Mouse (Mus musculus): Measurements from ENCODE around the gene Efl1. TPM values are rescaled to one million over a fixed set of nuclear protein-coding genes. Genes with fewer than 3 reads are reported as not detected.

Gene Efl1
- polyA plus RNA-seq, 1 experiment from 2014 or later, result 20.1 TPM

DNA sequence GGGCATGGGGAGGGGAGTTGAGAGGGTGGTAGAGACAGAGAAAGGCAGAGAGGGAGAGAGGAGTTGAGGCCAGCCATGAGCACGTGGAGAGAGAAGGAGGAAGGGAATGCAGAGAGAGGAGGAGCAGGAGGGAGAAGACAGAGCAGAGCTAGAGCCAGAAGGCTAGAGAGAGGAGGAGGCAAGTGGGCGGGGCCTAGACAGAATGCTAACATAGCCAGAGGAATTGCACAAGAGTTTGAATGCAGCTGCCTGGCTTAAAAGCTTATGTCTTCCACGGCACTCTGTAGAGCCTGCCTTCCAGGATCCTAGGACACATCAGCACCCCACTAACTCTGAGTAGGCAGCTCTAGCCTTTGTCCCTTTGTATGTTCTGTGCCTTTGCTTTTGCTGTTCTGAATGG lies 40.3 kb downstream of the Efl1 start:
- Histone ChIP-seq H3K4me2 (no peak overlapping the region), H3K4me3 (replicated peaks) (no peak overlapping the region), H3K9ac (no peak overlapping the region), H3K4me1 (no peaks in the 10 kb centered on the region), H3K27me3 (no peaks in the 10 kb centered on the region), H3K36me3 (peaks cover 50% of the 10 kb centered on the region), H3K27ac (no peak overlapping the region), H3K9me3 (replicated peaks) (no peaks in the 10 kb centered on the region)
- WGBS, result 50% methylated on average over 3 of the region's 3 CpGs
- ATAC-seq (replicated peaks; ENCODE audit: low FRiP score), result peak; percentile 49; the same call in 1 of the 2 replicates

- no peaks in the 10 kb centered on the region for H3K27me3 ChIP-seq
- no peak overlapping the region for H3K4me3 ChIP-seq (replicated peaks)
- peaks cover 50% of the 10 kb centered on the region for H3K36me3 ChIP-seq
- no peak overlapping the region for H3K4me2 ChIP-seq
- 79% methylated on average over 6 of the region's 6 CpGs for WGBS
- ATAC-seq (replicated peaks; ENCODE audit: low FRiP score), result no peak
- H3K4me1 ChIP-seq, result no peaks in the 10 kb centered on the region
- no peaks in the 10 kb centered on the region for H3K9me3 ChIP-seq (replicated peaks)
- no peak overlapping the region for H3K9ac ChIP-seq
- no peak overlapping the region for H3K27ac ChIP-seq
These were observed 42.8 kb downstream of the Efl1 start for GRCm38 (mm10) chr7:82691021-82691738.

DNA sequence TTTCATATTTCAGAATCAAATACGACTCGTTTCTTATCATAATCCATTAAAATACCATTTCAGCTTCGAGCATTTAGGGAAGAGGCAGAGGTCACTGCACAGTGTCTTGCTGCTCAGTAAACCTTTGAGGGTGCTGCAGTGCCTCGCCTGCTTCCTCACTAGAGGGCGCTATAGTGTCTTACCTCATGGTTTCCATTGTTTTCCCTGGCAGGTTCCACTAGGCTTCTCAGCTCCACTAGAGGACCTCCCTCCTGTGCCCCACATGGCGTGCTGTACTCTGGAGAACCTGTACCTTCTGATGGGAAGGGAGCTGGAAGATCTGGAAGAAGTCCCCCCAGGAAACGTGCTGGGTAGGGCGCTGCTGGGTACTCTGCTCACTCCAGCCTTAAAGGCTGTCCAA lies 49.3 kb downstream of the Efl1 start:
- Histone ChIP-seq H3K27ac (no peak overlapping the region), H3K4me3 (replicated peaks) (no peak overlapping the region), H3K36me3 (peaks cover 61% of the 10 kb centered on the region), H3K9me3 (replicated peaks) (no peaks in the 10 kb centered on the region), H3K4me2 (no peak overlapping the region), H3K9ac (no peak overlapping the region), H3K27me3 (no peaks in the 10 kb centered on the region), H3K4me1 (no peaks in the 10 kb centered on the region)
- WGBS, result 83% methylated on average over 8 of the region's 8 CpGs
- ATAC-seq (replicated peaks; ENCODE audit: low FRiP score), result no peak

DNA sequence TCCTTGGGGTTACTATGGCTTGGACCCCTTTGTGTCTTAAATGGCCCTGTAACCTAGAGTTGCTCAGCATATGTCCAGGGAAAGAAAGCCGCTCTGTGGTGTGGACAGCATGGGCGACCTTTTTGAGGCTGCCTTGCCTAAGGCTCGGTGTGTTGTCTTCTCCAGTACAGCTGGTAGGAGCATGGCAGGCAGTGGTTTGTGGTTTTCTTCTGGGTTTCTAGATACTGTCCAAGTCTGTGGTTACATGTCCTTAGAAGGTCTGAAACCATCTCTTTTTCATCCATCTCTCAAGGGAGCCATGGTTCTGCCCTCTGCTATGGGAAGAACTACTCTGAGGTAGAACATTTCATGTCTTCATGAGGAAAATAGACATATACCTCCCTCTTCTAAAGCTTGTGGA lies 50.6 kb downstream of the Efl1 start:
- 97% methylated on average over 3 of the region's 3 CpGs for WGBS
- no peak overlapping the region for H3K9ac ChIP-seq
- H3K27me3 ChIP-seq, result no peaks in the 10 kb centered on the region
- H3K27ac ChIP-seq, result no peak overlapping the region
- H3K9me3 ChIP-seq (replicated peaks), result no peaks in the 10 kb centered on the region
- H3K36me3 ChIP-seq, result peaks cover 48% of the 10 kb centered on the region
- ATAC-seq (replicated peaks; ENCODE audit: low FRiP score), result no peak
- no peaks in the 10 kb centered on the region for H3K4me1 ChIP-seq
- H3K4me2 ChIP-seq, result no peak overlapping the region
- H3K4me3 ChIP-seq (replicated peaks), result no peak overlapping the region

DNA sequence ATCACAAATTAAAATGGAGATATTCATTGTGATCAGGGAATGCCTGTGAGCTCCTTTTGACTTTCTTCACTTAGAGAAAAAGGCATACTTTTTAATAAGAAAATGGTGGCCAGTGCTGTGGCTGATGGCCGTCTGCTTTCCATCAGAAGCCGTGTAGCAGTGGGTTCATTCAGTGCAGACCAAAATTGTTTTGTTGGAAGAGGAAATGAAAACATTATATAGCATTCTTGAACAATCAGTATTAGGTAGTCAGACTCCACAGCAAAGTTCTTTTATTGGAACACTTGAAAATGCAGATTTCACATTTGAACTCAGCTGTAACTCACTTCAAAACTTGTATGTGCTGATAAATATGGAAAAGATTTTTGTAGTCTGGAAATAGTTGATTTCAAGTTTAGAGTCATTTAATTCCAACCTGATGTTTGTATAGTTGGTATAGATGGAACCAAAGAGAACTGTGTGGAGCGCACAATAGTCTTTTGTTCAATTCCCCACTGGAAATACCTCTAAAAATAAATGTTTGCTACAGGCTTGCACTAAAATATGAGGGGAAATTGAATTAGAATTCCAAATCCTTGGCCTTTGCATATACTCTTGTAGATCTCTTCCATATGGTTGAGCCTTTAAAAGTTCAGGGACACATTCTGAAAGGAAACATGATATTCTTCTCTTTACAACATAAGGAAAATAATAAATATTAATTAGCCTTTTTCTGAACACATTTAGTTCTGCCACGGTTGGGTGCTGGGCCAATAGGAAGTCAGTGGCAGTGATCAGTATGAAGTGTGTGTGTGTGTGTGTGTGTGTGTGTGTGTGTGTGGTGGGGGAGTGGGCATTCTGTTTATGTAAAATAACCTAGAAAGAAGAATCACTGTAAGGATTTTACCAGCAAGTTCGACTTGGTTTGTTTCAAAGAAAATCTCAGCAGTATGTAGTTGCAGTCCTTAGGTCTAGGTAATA lies 54.2 kb downstream of the Efl1 start:
- no peak overlapping the region for H3K4me3 ChIP-seq (replicated peaks)
- no peaks in the 10 kb centered on the region for H3K9me3 ChIP-seq (replicated peaks)
- no peak overlapping the region for H3K9ac ChIP-seq
- H3K27me3 ChIP-seq, result no peaks in the 10 kb centered on the region
- H3K36me3 ChIP-seq, result peaks cover 39% of the 10 kb centered on the region
- no peak overlapping the region for H3K4me2 ChIP-seq
- ATAC-seq (replicated peaks; ENCODE audit: low FRiP score), result no peak
- H3K27ac ChIP-seq, result no peak overlapping the region
- WGBS, result 80% methylated on average over 5 of the region's 5 CpGs
- H3K4me1 ChIP-seq, result no peaks in the 10 kb centered on the region

- Histone ChIP-seq H3K4me2 (no peak overlapping the region), H3K27me3 (no peaks in the 10 kb centered on the region), H3K4me1 (no peaks in the 10 kb centered on the region), H3K4me3 (replicated peaks) (no peak overlapping the region), H3K9me3 (replicated peaks) (no peaks in the 10 kb centered on the region), H3K27ac (no peak overlapping the region), H3K36me3 (peaks cover 13% of the 10 kb centered on the region; the same call in 1 of the 2 replicates), H3K9ac (no peak overlapping the region)
- 93% methylated on average over 4 of the region's 4 CpGs for WGBS
- ATAC-seq (replicated peaks; ENCODE audit: low FRiP score), result no peak
These were observed 60.8 kb downstream of the Efl1 start for GRCm38 (mm10) chr7:82709172-82709571.

GRCm38 (mm10) chr7:82715210-82715911 lies 66.9 kb downstream of the Efl1 start:
- Histone ChIP-seq H3K27me3 (no peaks in the 10 kb centered on the region), H3K9me3 (replicated peaks) (no peaks in the 10 kb centered on the region), H3K4me1 (peaks cover 29% of the 10 kb centered on the region), H3K4me2 (0 out of 2 replicates have a peak overlapping the region, but pooled peaks have one; percentile 7), H3K4me3 (replicated peaks) (no peak overlapping the region), H3K27ac (peak overlapping the region; percentile 71), H3K9ac (no peak overlapping the region), H3K36me3 (no peaks in the 10 kb centered on the region)
- WGBS, result 32% methylated on average over 7 of the region's 7 CpGs
- ATAC-seq (replicated peaks; ENCODE audit: low FRiP score), result peak; percentile 55

DNA sequence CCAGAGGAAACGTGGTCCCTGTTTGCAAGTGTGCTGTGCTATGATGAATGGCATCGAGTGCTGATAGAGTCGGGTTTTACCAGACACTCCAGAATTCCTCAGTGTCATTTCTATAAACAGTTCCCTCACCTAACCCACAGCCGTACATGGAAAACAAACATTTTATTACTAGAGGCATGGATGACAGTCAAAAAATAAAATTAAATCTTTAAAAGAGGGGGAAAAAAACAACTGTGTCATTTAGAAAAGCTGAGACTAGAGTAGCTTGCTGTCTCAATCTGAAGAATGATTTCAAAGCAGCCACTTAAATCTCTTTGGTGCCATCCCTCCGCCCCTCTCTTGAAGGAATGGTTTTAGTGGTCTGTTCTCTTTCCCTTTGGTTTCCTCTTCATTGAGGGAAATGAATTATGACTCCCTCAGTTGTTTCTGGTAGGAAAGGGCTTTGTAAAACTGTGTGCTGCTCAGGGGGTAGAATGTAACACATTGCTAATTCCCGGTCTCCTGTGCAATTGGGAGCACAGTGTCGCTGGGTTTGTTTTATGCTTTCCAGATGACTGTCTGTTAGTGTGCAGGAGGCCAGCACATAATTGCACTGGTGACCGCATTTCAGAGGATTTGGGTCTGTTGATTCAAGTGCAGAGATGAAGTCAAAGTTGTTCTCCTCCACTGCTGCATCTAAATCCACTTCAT lies 67.6 kb downstream of the Efl1 start:
- Histone ChIP-seq H3K4me1 (peaks cover 36% of the 10 kb centered on the region), H3K36me3 (no peaks in the 10 kb centered on the region), H3K27ac (peak overlapping the region; percentile 71), H3K4me2 (0 out of 2 replicates have a peak overlapping the region, but pooled peaks have one; percentile 7), H3K27me3 (no peaks in the 10 kb centered on the region), H3K4me3 (replicated peaks) (no peak overlapping the region), H3K9me3 (replicated peaks) (no peaks in the 10 kb centered on the region), H3K9ac (no peak overlapping the region)
- 0 out of 2 replicates have a peak, but pooled peaks have one; percentile 33 for ATAC-seq (replicated peaks; ENCODE audit: low FRiP score)
- 28% methylated on average over 8 of the region's 8 CpGs for WGBS

DNA sequence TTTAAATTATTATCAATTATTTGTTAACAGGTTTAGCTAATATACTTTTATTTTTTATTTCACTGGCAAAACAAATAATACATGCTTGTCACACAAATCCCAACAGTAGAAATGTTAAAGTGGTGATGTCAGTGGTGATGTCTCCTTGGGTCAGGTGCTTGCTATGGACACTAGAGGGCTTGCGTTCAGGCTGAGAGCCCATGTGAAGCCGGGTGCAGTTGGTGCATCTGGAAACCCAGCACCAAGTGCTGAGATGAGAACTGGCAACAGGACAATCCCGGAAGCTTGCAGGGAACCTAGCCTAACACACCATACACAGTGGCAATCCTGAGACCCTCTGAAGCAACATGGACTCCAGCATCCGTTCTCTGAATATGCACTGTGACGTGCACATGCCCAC lies 70.9 kb downstream of the Efl1 start:
- no peak overlapping the region for H3K9ac ChIP-seq
- H3K4me2 ChIP-seq, result no peak overlapping the region
- H3K4me3 ChIP-seq (replicated peaks), result no peak overlapping the region
- 72% methylated on average over 5 of the region's 5 CpGs for WGBS
- H3K4me1 ChIP-seq, result peaks cover 38% of the 10 kb centered on the region
- no peak for ATAC-seq (replicated peaks; ENCODE audit: low FRiP score)
- no peaks in the 10 kb centered on the region for H3K27me3 ChIP-seq
- no peaks in the 10 kb centered on the region for H3K36me3 ChIP-seq
- no peaks in the 10 kb centered on the region for H3K9me3 ChIP-seq (replicated peaks)
- H3K27ac ChIP-seq, result no peak overlapping the region

DNA sequence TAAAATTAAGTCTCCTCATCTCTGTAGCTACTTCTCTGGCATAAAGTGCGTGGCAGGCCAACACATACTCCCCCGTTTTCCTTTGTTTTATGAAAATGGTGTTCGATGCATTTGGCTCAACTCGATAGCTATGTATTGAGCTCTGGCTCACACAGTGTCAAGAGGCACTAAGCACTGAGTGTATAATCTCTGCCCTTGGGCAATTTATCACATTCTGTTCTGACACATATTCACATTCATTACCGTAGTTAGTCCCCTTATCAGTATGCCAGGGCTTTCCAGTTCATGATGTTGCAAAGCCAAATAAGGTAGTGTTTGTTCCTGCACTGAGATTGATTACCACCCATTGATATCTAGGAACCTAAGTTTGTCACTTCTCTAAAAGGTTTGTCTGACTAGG lies 71.3 kb downstream of the Efl1 start:
- H3K27ac ChIP-seq, result no peak overlapping the region
- H3K27me3 ChIP-seq, result no peaks in the 10 kb centered on the region
- no peaks in the 10 kb centered on the region for H3K9me3 ChIP-seq (replicated peaks)
- no peak for ATAC-seq (replicated peaks; ENCODE audit: low FRiP score)
- no peak overlapping the region for H3K4me2 ChIP-seq
- H3K9ac ChIP-seq, result no peak overlapping the region
- H3K4me3 ChIP-seq (replicated peaks), result no peak overlapping the region
- H3K4me1 ChIP-seq, result peaks cover 33% of the 10 kb centered on the region
- 67% methylated on average over 5 of the region's 5 CpGs for WGBS
- H3K36me3 ChIP-seq, result no peaks in the 10 kb centered on the region

DNA sequence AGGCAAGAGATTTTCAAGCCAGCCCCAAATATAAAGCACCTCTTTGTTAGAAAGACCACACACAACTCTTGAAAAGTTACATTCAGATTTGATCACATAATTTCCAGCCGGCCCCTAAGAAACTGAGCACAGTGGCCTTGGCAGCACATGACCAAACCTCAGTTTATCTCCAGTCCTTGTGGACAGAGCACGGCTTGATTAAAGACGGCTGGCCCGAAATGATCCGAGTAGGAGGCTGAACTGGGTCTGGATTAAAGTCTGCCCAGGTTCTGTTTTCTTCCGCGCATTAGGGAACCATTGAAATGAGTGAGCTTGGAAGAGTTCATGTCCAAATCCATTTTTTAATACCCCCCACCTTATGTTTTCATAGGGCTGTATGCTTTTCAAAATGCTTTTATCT lies 72.1 kb downstream of the Efl1 start:
- Histone ChIP-seq H3K27ac (no peak overlapping the region), H3K9ac (no peak overlapping the region), H3K36me3 (no peaks in the 10 kb centered on the region), H3K4me3 (replicated peaks) (no peak overlapping the region), H3K27me3 (no peaks in the 10 kb centered on the region), H3K4me2 (no peak overlapping the region), H3K9me3 (replicated peaks) (no peaks in the 10 kb centered on the region), H3K4me1 (peaks cover 25% of the 10 kb centered on the region)
- WGBS, result 60% methylated on average over 7 of the region's 7 CpGs
- no peak for ATAC-seq (replicated peaks; ENCODE audit: low FRiP score)

Data from kidney, embryonic 15.5 days (tissue).